Mouse (Mus musculus) layer of hippocampus, postnatal 36 days (tissue): ENCODE measurements around the gene Npas3. TPM values are rescaled to one million over a fixed set of nuclear protein-coding genes. Genes with fewer than 3 reads are reported as not detected.
A peak's percentile ranks its signal among the peaks of the same experiment; 100 is the strongest.

ENCODE experiments used
- DNase-seq, 2 experiments: peaks; one replicate each; pipeline ENCODE4 v3.0.0; 2022
- total RNA-seq, 2 experiments: library from RNA; stranded (reverse); gene quantifications; 2 replicates each; pipeline ENCODE4 v1.2.3; 2021

Npas3 gene
- total RNA-seq, 2 experiments from 2014 or later = 21.7 to 33.0 TPM

- DNase-seq = no peak
These were observed 167.6 kb downstream of the Npas3 start for GRCm38 (mm10) chr12:53416096-53416495.

GRCm38 (mm10) chr12:53421701-53422100 lies 173.2 kb downstream of the Npas3 start:
- DNase-seq = no peak

GRCm38 (mm10) chr12:53423631-53424030 lies 175.2 kb downstream of the Npas3 start:
- DNase-seq = no peak

GRCm38 (mm10) chr12:53426006-53426405 lies 177.5 kb downstream of the Npas3 start:
- no peak for DNase-seq

GRCm38 (mm10) chr12:53427153-53427552 lies 178.7 kb downstream of the Npas3 start:
- DNase-seq = no peak

GRCm38 (mm10) chr12:53442029-53442428 lies 193.6 kb downstream of the Npas3 start:
- no peak for DNase-seq

GRCm38 (mm10) chr12:53447469-53447868 lies 199.0 kb downstream of the Npas3 start:
- no peak for DNase-seq

GRCm38 (mm10) chr12:53448040-53448439 lies 199.6 kb downstream of the Npas3 start:
- peak; percentile 6 to 11 for DNase-seq

GRCm38 (mm10) chr12:53467549-53467948 lies 219.1 kb downstream of the Npas3 start:
- DNase-seq = no peak

- no peak for DNase-seq
These were observed 226.0 kb downstream of the Npas3 start for GRCm38 (mm10) chr12:53474486-53474885.

- no peak for DNase-seq
These were observed 236.4 kb downstream of the Npas3 start for GRCm38 (mm10) chr12:53484924-53485323.

GRCm38 (mm10) chr12:53496386-53496785 lies 247.9 kb downstream of the Npas3 start:
- DNase-seq = no peak

GRCm38 (mm10) chr12:53514885-53515284 lies 266.4 kb downstream of the Npas3 start:
- no peak for DNase-seq

GRCm38 (mm10) chr12:53519556-53519955 lies 271.1 kb downstream of the Npas3 start:
- no peak for DNase-seq

- DNase-seq = no peak
These were observed 274.2 kb downstream of the Npas3 start for GRCm38 (mm10) chr12:53522631-53523030.

GRCm38 (mm10) chr12:53527046-53527445 lies 278.6 kb downstream of the Npas3 start:
- DNase-seq = no peak

GRCm38 (mm10) chr12:53529345-53529744 lies 280.9 kb downstream of the Npas3 start:
- no peak for DNase-seq

GRCm38 (mm10) chr12:53536816-53537215 lies 288.3 kb downstream of the Npas3 start:
- DNase-seq = no peak

GRCm38 (mm10) chr12:53556359-53556758 lies 307.9 kb downstream of the Npas3 start:
- DNase-seq = no peak

- DNase-seq = no peak
These were observed 309.8 kb downstream of the Npas3 start for GRCm38 (mm10) chr12:53558259-53558658.

GRCm38 (mm10) chr12:53566712-53567387 lies 318.4 kb downstream of the Npas3 start:
- no peak for DNase-seq

GRCm38 (mm10) chr12:53581181-53581580 lies 332.7 kb downstream of the Npas3 start:
- no peak for DNase-seq

GRCm38 (mm10) chr12:53587249-53587648 lies 338.8 kb downstream of the Npas3 start:
- no peak for DNase-seq

GRCm38 (mm10) chr12:53587691-53588504 lies 339.4 kb downstream of the Npas3 start:
- DNase-seq = peak; percentile 44 to 53
